Mouse (Mus musculus): ENCODE data around the gene 4931428F04Rik. TPM values are rescaled to one million over a fixed set of nuclear protein-coding genes. Genes with fewer than 3 reads are reported as not detected.

4931428F04Rik gene
- polyA plus RNA-seq, 1 experiment from 2014 or later: 0.84 TPM

DNA sequence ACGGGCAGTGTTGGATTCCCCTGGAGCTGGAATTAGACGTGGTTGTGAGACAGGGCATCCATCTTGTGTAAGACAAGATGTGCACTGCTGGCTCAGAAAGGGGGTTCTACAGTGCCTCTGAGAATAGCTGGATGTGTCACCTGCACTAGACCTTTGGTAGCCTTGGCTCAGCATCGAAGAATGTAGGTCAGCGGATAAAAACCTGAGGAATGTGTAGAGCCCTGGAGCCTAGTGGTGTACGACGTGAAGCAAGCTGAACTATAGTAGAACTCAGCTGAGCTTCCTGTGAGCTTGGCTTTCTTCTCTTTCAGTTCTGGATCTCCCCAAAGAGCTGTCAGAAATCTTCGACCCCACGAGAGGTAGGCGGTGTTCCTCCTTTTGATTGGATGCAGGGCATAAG, 14.2 kb upstream of the 4931428F04Rik start:
- Histone ChIP-seq H3K4me3 (ENCODE audit: low read depth, low read length) (no peak overlapping the region), H3K27me3 (ENCODE audit: control insufficient read depth, insufficient read depth, low read depth, low read length) (no peaks in the 10 kb centered on the region), H3K4me1 (ENCODE audit: control insufficient read depth, low read depth, low read length) (peaks cover 56% of the 10 kb centered on the region), H3K9ac (ENCODE audit: low read depth, low read length) (no peak overlapping the region), H3K9me3 (replicated peaks; ENCODE audit: control insufficient read depth, low read length) (no peaks in the 10 kb centered on the region), H3K4me2 (ENCODE audit: low read depth, low read length) (0 out of 2 replicates have a peak overlapping the region, but pooled peaks have one; percentile 8), H3K36me3 (ENCODE audit: control insufficient read depth, insufficient read depth) (peaks cover 69% of the 10 kb centered on the region), H3K27ac (ENCODE audit: low read length) (peak overlapping the region; percentile 60)
- no peak for ATAC-seq (ENCODE audit: low read depth)
- 86% methylated on average over 9 of the region's 9 CpGs for WGBS (ENCODE audit: insufficient replicate concordance)

DNA sequence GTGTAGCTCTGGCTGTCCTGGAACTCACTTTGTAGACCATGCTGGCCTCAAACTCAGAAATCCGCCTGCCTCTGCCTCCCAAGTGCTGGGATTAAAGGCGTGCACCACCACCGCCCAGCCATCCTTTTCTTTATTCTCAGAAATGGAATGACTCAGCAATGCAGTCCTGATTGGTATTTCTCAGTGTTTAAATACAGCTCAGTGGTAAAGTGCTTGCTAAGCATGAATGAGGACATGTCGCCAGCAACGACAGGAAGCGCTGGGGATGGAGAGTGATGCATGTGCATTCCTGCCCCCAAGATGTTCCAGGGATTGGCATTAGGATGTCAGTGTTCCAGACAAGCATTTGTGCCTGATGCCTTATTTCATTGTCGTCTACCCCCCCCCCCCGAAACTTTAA, 13.7 kb upstream of the 4931428F04Rik start:
- H3K9ac ChIP-seq (ENCODE audit: low read depth, low read length): no peak overlapping the region
- peaks cover 69% of the 10 kb centered on the region for H3K36me3 ChIP-seq (ENCODE audit: control insufficient read depth, insufficient read depth)
- H3K9me3 ChIP-seq (replicated peaks; ENCODE audit: control insufficient read depth, low read length): no peaks in the 10 kb centered on the region
- peaks cover 61% of the 10 kb centered on the region for H3K4me1 ChIP-seq (ENCODE audit: control insufficient read depth, low read depth, low read length)
- 56% methylated on average over 8 of the region's 8 CpGs for WGBS (ENCODE audit: insufficient replicate concordance)
- peak overlapping the region; percentile 60 for H3K27ac ChIP-seq (ENCODE audit: low read length)
- ATAC-seq (ENCODE audit: low read depth): no peak
- peak overlapping the region; percentile 83; the same call in 1 of the 2 replicates for H3K4me2 ChIP-seq (ENCODE audit: low read depth, low read length)
- H3K4me3 ChIP-seq (ENCODE audit: low read depth, low read length): no peak overlapping the region
- no peaks in the 10 kb centered on the region for H3K27me3 ChIP-seq (ENCODE audit: control insufficient read depth, insufficient read depth, low read depth, low read length)

DNA sequence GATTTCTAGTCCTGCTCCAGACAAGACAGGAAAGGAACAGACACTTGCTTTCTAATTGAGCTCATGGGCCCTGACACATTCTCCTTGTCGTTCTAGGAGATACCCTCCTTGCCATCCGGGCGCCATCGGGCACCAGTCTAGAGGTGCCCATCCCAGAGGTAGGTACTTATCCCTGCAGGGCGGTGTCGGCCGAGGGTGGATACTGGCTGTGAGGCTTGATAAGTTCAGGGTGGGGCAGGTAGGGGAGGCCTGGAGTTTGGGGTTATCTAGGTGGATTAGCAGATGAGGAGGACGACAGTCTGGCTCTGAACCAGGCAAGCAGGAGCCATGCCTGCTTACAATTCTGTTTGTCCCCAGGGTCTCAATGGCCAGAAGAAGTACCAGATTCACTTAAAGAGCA, 10.3 kb upstream of the 4931428F04Rik start:
- WGBS (ENCODE audit: insufficient replicate concordance): 30% methylated on average over 8 of the region's 8 CpGs
- H3K9ac ChIP-seq (ENCODE audit: low read depth, low read length): peak overlapping the region; percentile 98

DNA sequence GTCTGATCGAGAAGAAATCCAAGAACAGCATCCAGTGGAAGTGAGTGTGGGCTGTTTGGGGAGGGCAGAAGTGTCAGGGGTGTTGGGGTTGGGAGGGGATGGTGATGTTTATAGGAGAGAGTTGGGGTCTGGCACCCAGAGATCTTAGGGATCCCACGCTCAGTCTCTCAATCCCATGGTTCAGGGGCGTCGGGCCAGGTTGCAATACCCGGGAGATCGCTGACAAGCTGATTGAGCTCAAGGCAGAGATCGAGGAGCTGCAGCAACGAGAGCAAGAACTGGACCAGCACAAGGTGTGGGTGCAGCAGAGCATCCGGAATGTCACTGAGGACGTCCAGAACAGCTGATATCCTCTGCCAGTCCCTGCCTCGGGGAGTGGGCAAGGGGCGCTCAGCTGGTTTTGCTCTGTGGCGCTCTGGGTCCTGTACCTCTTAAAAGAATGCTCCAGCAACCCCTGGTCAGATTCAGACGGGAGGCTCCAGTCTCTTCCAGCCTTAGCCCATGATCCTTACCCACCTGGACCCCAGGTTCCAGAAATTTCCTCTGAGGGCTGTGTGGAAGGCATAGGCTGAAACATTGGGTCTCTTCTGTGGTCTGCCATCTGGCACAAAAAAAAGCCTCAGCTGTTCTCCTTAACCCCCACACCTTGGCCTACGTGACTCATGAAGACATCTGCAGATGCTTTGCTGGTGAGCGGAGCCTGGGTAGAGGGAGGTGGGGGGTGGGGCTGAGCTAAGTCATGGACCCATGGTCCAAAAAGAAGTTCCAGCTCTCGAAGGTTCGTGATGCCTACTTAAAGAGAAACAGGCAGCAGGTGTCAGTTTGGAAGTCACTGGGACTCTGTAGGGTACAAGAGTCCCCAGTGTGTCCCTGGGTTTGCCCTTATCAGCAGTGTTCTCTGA, 8.9 kb upstream of the 4931428F04Rik start:
- WGBS (ENCODE audit: insufficient replicate concordance): 18% methylated on average over 18 of the region's 18 CpGs
- Histone ChIP-seq H3K36me3 (ENCODE audit: control insufficient read depth, insufficient read depth) (peaks cover 37% of the 10 kb centered on the region), H3K9me3 (replicated peaks; ENCODE audit: control insufficient read depth, low read length) (no peaks in the 10 kb centered on the region), H3K27me3 (ENCODE audit: control insufficient read depth, insufficient read depth, low read depth, low read length) (no peaks in the 10 kb centered on the region), H3K4me3 (ENCODE audit: low read depth, low read length) (peak overlapping the region; percentile 97), H3K4me1 (ENCODE audit: control insufficient read depth, low read depth, low read length) (peaks cover 38% of the 10 kb centered on the region), H3K9ac (ENCODE audit: low read depth, low read length) (peak overlapping the region; percentile 98), H3K4me2 (ENCODE audit: low read depth, low read length) (peak overlapping the region; percentile 80), H3K27ac (ENCODE audit: low read length) (peak overlapping the region; percentile 86)
- 0 out of 2 replicates have a peak, but pooled peaks have one; percentile 4 for ATAC-seq (ENCODE audit: low read depth)

More for the DNA sequence above, 10.3 kb upstream of the 4931428F04Rik start:
- peaks cover 51% of the 10 kb centered on the region for H3K4me1 ChIP-seq (ENCODE audit: control insufficient read depth, low read depth, low read length)
- H3K27ac ChIP-seq (ENCODE audit: low read length): peak overlapping the region; percentile 86
- H3K36me3 ChIP-seq (ENCODE audit: control insufficient read depth, insufficient read depth): peaks cover 50% of the 10 kb centered on the region
- H3K4me3 ChIP-seq (ENCODE audit: low read depth, low read length): peak overlapping the region; percentile 97
- ATAC-seq (ENCODE audit: low read depth): peak; percentile 94
- peak overlapping the region; percentile 83 for H3K4me2 ChIP-seq (ENCODE audit: low read depth, low read length)
- H3K27me3 ChIP-seq (ENCODE audit: control insufficient read depth, insufficient read depth, low read depth, low read length): no peaks in the 10 kb centered on the region
- no peaks in the 10 kb centered on the region for H3K9me3 ChIP-seq (replicated peaks; ENCODE audit: control insufficient read depth, low read length)

DNA sequence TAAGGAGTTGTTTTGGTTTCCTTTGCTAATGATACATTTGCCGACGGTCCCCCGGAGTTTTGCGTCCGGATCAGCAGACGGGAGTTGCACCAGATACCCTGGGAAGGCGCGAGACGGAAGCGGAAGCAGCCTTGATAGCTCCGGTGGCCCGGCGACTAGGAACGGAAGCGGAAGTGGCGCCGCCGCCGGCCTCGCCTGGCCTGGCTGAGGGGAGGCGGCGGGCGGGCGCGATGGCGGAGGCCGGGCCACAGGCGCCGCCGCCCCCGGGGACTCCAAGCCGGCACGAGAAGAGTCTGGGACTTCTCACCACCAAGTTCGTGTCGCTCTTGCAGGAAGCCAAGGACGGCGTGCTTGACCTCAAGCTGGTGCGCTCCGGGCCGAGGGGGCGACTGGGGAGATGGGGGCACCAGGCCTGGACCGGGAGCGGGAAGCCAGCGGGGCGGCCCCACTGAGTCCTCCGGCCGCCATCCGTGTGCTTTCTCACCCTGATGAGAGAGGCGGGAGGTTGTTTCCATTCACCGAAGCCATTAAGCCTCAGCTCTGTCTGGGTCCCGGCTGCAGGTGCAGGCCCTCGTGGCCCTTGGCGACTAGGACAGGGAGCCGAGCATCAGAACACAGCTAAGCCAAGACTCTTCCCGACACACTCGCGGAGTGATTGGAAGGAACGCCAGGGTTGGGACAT, 8.0 kb upstream of the 4931428F04Rik start, which contains the start of gene E2f4:
E2f4 (plus strand) TSS at position 153 of the 682 bp plus-strand sequence.
- peaks cover 28% of the 10 kb centered on the region for H3K4me1 ChIP-seq (ENCODE audit: control insufficient read depth, low read depth, low read length)
- under 1% methylated on average over 52 of the region's 58 CpGs for WGBS (ENCODE audit: insufficient replicate concordance)
- no peaks in the 10 kb centered on the region for H3K27me3 ChIP-seq (ENCODE audit: control insufficient read depth, insufficient read depth, low read depth, low read length)
- H3K9ac ChIP-seq (ENCODE audit: low read depth, low read length): peak within 1 kb of the TSS; percentile 98
- no peaks in the 10 kb centered on the region for H3K9me3 ChIP-seq (replicated peaks; ENCODE audit: control insufficient read depth, low read length)
- peak within 1 kb of the TSS; percentile 80 for H3K4me2 ChIP-seq (ENCODE audit: low read depth, low read length)
- ATAC-seq (ENCODE audit: low read depth): peak; percentile 66
- H3K27ac ChIP-seq (ENCODE audit: low read length): peak within 1 kb of the TSS; percentile 86
- peak within 1 kb of the TSS; percentile 97 for H3K4me3 ChIP-seq (ENCODE audit: low read depth, low read length)
- peaks cover 29% of the 10 kb centered on the region for H3K36me3 ChIP-seq (ENCODE audit: control insufficient read depth, insufficient read depth)

DNA sequence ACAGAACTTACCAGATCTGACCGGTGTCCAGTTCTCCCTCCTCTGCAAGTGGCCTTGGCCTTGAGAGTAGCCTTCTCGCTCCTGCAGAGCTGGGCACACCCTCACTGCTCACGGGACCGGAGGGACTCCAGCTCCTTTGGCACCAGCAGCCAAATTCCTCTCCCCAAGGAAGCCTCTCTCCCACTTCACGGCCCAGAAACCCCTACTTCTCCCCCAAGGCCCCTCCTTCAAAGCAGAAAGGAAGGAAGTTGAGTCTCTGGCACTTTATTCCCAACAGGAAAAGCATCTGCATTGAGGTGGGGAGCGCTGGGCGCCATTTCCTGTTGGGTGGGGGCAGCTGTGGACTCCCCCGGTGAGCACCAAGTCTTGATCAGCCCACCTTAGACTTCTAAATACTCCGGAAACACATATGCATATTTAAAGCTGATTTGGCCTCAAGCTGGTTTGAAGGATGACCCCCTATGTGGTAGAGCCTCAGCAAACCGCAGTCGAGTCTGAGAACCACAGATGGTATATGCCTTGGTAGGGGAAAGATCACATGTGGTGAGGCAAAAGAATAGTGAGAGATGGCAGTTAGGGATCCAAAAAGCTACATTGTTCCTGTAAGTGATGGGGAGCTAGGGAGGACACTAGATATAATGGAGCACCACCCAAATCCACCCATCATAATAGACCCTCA, 6.4 kb upstream of the 4931428F04Rik start, which contains the start of gene Exoc3l:
Exoc3l (minus strand) TSS at position 207 of the 679 bp plus-strand sequence.
- peak within 1 kb of the TSS; percentile 97 for H3K4me3 ChIP-seq (ENCODE audit: low read depth, low read length)
- 23% methylated on average over 11 of the region's 11 CpGs for WGBS (ENCODE audit: insufficient replicate concordance)
- H3K4me2 ChIP-seq (ENCODE audit: low read depth, low read length): peak within 1 kb of the TSS; percentile 80
- H3K36me3 ChIP-seq (ENCODE audit: control insufficient read depth, insufficient read depth): peaks cover 13% of the 10 kb centered on the region
- peak within 1 kb of the TSS; percentile 98 for H3K9ac ChIP-seq (ENCODE audit: low read depth, low read length)
- H3K27me3 ChIP-seq (ENCODE audit: control insufficient read depth, insufficient read depth, low read depth, low read length): no peaks in the 10 kb centered on the region
- peak within 1 kb of the TSS; percentile 86 for H3K27ac ChIP-seq (ENCODE audit: low read length)
- H3K9me3 ChIP-seq (replicated peaks; ENCODE audit: control insufficient read depth, low read length): no peaks in the 10 kb centered on the region
- ATAC-seq (ENCODE audit: low read depth): no peak
- H3K4me1 ChIP-seq (ENCODE audit: control insufficient read depth, low read depth, low read length): peaks cover 19% of the 10 kb centered on the region

DNA sequence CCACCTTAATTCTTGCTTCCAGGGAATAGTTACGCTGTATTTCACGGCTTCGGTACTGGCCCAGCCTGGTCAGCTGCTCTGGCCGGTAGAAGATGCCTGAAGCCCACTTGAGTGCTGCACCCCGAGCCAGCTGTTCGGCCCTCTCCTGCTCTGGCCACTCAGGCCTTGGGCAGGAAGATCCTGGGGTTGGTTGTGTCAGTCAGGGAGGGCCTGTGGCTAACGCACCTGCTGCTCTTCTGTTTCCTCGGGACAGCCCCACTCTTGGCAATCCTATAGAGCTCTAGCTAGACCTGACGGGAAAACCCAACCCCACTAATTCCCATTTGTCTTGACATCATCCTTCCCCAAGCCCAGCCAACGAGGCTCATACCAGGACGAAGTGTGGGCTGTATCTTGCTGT, 5.6 kb upstream of the 4931428F04Rik start:
- Histone ChIP-seq H3K4me2 (ENCODE audit: low read depth, low read length) (no peak overlapping the region), H3K36me3 (ENCODE audit: control insufficient read depth, insufficient read depth) (peaks cover 6% of the 10 kb centered on the region), H3K4me3 (ENCODE audit: low read depth, low read length) (peak overlapping the region; percentile 0; the same call in 1 of the 2 replicates), H3K27me3 (ENCODE audit: control insufficient read depth, insufficient read depth, low read depth, low read length) (peaks cover 6% of the 10 kb centered on the region), H3K4me1 (ENCODE audit: control insufficient read depth, low read depth, low read length) (peaks cover 23% of the 10 kb centered on the region), H3K9ac (ENCODE audit: low read depth, low read length) (no peak overlapping the region), H3K27ac (ENCODE audit: low read length) (no peak overlapping the region), H3K9me3 (replicated peaks; ENCODE audit: control insufficient read depth, low read length) (no peaks in the 10 kb centered on the region)
- 60% methylated on average over 11 of the region's 11 CpGs for WGBS (ENCODE audit: insufficient replicate concordance)
- ATAC-seq (ENCODE audit: low read depth): no peak

DNA sequence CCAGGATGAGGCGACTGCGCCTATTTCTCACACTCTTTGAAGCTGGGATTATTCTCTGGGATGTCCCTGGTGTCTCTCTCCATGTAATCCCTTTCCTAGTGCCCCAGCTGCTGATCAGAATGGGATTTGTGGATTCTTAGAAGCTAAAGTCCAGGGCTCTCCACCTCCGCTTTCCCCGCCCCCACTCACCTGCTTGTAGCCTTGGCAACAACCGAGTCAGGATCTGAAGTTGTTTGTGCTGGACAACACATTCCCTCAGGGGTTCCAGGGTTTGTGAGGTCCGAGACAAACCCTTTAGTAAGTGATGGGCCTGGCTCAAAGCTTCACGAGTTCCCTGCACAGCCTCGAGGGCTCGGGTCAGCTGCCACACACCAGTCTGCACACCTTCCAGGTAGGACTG, 5.1 kb upstream of the 4931428F04Rik start:
- no peak for ATAC-seq (ENCODE audit: low read depth)
- Histone ChIP-seq H3K4me2 (ENCODE audit: low read depth, low read length) (no peak overlapping the region), H3K27me3 (ENCODE audit: control insufficient read depth, insufficient read depth, low read depth, low read length) (peaks cover 11% of the 10 kb centered on the region), H3K4me3 (ENCODE audit: low read depth, low read length) (peak overlapping the region; percentile 0; the same call in 1 of the 2 replicates), H3K9me3 (replicated peaks; ENCODE audit: control insufficient read depth, low read length) (no peaks in the 10 kb centered on the region), H3K4me1 (ENCODE audit: control insufficient read depth, low read depth, low read length) (peaks cover 27% of the 10 kb centered on the region), H3K27ac (ENCODE audit: low read length) (no peak overlapping the region), H3K36me3 (ENCODE audit: control insufficient read depth, insufficient read depth) (peaks cover 4% of the 10 kb centered on the region; the same call in 1 of the 2 replicates), H3K9ac (ENCODE audit: low read depth, low read length) (no peak overlapping the region)
- WGBS (ENCODE audit: insufficient replicate concordance): 71% methylated on average over 9 of the region's 9 CpGs

All from liver, embryonic 16.5 days (tissue).